Mouse (Mus musculus): ENCODE results near the gene Gm45140. TPM values are rescaled to one million over a fixed set of nuclear protein-coding genes. Genes with fewer than 3 reads are reported as not detected.

Gm45140 gene
- polyA plus RNA-seq, 1 experiment = 7.3 TPM

DNA sequence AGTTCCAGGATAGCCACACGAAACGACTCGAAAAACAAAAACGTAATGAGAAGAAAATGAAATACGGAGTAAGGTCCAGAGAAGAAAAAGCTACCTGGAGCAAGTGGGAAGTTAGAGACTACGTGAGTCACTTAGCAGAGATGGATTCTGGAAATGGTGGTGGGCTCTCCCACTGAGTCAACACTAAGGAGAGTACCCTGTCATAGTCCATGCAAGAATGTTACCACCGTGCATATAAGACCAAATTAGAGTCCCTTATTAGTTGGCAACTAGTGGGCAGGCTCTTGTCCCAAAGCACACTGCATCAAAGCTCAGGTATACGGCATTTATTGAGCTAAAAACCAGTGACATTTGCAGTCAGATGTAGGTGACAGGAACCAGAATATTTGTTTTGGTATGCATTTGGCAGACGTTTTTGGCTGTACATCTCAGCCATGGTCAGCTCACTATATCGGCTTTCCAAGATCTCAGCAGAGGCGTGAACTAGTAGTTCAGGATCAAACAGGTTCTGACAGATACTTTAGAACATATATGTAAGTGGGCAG lies 4.3 kb upstream of the Gm45140 start:
- 59% methylated on average over 11 of the region's 11 CpGs for WGBS
- no peak overlapping the region for H3K4me3 ChIP-seq (replicated peaks; ENCODE audit: control insufficient read depth, low read depth, low read length)
- H3K27ac ChIP-seq (ENCODE audit: control insufficient read depth, insufficient read depth, low read depth, low read length, poor library complexity) = no peak overlapping the region
- no peak for TF ChIP-seq POLR2A (IDR thresholded peaks at IDR 0.05; ENCODE audit: borderline replicate concordance, control insufficient read depth, low read depth, low read length)
- TF ChIP-seq CTCF (IDR thresholded peaks at IDR 0.05; ENCODE audit: control insufficient read depth, insufficient read depth, low read length) = no peak
- H3K4me1 ChIP-seq (ENCODE audit: control insufficient read depth, insufficient read depth, low read length) = no peaks in the 10 kb centered on the region

DNA sequence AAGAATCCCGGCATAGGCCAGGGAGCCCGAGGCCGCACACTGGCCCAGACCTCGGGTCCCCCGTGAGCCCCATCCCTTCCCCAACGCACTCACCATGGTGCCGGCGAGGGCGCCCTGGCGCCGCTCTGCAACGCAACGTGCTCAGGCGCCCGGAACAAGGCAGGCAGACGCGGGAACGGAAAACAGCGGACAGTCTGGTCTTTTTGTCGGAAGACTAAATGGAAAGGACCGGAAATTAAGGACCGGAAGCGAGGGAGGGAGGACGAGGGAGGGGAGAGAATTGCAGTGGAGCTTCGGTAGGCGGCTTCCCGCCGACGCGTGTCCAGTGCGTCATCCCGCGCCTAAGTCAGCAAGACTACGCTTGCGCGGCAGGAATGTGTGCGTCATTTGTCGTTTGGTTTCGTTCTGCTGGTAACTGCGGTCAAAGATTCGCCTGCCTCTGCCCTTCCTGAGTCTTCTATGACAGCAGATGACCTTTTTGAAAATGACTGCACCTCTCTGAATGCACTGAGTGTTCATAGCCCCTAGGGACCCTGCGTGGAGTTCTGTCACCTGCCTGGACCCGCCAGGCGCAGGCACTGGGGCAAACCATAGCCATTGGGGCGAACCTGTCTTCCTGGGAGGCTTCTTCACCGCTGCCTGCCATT lies 3.1 kb upstream of the Gm45140 start, which contains the start of gene Isy1:
Isy1 (minus strand) TSS at position 248 of the 647 bp plus-strand sequence.
- TF ChIP-seq POLR2A (IDR thresholded peaks at IDR 0.05; ENCODE audit: borderline replicate concordance, control insufficient read depth, low read depth, low read length) = peak; percentile 78; the same call in 1 of the 2 replicates
- peak; percentile 24; the same call in 1 of the 2 replicates for TF ChIP-seq CTCF (IDR thresholded peaks at IDR 0.05; ENCODE audit: control insufficient read depth, insufficient read depth, low read length)
- Histone ChIP-seq H3K4me3 (replicated peaks; ENCODE audit: control insufficient read depth, low read depth, low read length) (peak within 1 kb of the TSS; percentile 68), H3K27ac (ENCODE audit: control insufficient read depth, insufficient read depth, low read depth, low read length, poor library complexity) (peak within 1 kb of the TSS; percentile 87), H3K4me1 (ENCODE audit: control insufficient read depth, insufficient read depth, low read length) (no peaks in the 10 kb centered on the region)
- under 1% methylated on average over 46 of the region's 46 CpGs for WGBS

DNA sequence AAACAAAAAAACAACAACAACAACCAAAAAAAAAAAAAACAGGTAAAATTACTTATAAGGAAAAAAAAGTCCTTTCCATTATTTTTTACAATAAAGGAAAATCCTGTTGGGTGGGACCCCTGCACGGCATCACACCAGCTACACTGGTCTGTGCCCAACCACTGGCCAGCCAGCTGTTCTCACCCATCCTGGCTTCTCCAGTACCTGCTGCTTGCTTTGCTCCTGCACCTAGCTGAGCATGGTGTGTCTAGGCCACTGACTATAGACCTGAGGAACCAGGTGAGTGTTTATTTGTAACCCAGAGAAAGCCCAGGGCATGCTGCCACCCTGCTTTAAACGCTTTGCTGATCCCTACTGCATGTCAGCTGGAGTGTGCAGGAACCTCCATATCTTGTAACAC lies 15.2 kb downstream of the Gm45140 start:
- H3K4me1 ChIP-seq (ENCODE audit: control insufficient read depth, insufficient read depth, low read length) = no peaks in the 10 kb centered on the region
- no peak for TF ChIP-seq POLR2A (IDR thresholded peaks at IDR 0.05; ENCODE audit: borderline replicate concordance, control insufficient read depth, low read depth, low read length)
- no peak for TF ChIP-seq CTCF (IDR thresholded peaks at IDR 0.05; ENCODE audit: control insufficient read depth, insufficient read depth, low read length)
- WGBS = 95% methylated on average over 2 of the region's 2 CpGs
- H3K4me3 ChIP-seq (replicated peaks; ENCODE audit: control insufficient read depth, low read depth, low read length) = no peak overlapping the region
- no peak overlapping the region for H3K27ac ChIP-seq (ENCODE audit: control insufficient read depth, insufficient read depth, low read depth, low read length, poor library complexity)

DNA sequence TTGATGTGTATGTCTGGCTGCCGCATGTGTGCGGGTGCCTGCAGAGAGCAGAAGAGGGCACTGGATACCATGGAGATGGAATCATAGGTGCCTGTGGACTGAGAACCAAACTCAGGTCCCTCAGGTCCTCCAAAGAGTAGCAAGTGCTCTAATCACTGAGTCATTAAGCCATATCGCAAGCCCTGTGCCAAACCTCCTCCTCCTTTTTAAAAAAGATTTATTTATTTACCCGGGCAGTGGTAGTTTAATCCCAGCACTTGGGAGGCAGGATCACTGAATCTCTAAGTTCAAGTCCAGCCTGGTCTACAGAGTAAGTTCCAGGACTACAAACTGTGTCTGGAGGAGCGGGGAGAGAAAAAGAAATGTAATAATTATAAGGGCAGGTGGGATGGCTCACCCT lies 21.1 kb downstream of the Gm45140 start:
- 95% methylated on average over 5 of the region's 5 CpGs for WGBS
- no peak overlapping the region for H3K27ac ChIP-seq (ENCODE audit: control insufficient read depth, insufficient read depth, low read depth, low read length, poor library complexity)
- H3K4me1 ChIP-seq (ENCODE audit: control insufficient read depth, insufficient read depth, low read length) = peaks cover 4% of the 10 kb centered on the region; the same call in 1 of the 2 replicates
- no peak overlapping the region for H3K4me3 ChIP-seq (replicated peaks; ENCODE audit: control insufficient read depth, low read depth, low read length)
- TF ChIP-seq POLR2A (IDR thresholded peaks at IDR 0.05; ENCODE audit: borderline replicate concordance, control insufficient read depth, low read depth, low read length) (no peak), CTCF (IDR thresholded peaks at IDR 0.05; ENCODE audit: control insufficient read depth, insufficient read depth, low read length) (no peak)

DNA sequence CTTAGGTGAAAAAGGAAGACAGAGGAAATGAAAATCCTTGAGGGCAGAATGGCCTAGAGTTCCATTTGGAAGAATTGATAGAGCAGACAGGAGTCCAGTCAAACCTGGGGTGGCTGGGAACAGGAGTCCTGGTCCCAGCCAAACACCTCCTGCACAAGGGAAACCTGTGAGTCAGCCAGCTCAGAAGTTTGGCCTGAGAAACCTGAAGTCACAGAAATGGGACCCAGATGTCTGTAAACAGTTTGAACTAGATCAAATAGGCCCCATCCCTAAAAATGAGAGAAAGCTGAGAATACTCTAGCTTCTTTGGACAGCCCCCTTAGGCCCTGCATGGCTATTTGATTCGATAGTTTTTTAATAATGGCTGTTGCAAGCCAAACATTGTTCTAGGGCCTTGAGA lies 22.9 kb downstream of the Gm45140 start:
- Histone ChIP-seq H3K27ac (ENCODE audit: control insufficient read depth, insufficient read depth, low read depth, low read length, poor library complexity) (no peak overlapping the region), H3K4me3 (replicated peaks; ENCODE audit: control insufficient read depth, low read depth, low read length) (no peak overlapping the region), H3K4me1 (ENCODE audit: control insufficient read depth, insufficient read depth, low read length) (peaks cover 7% of the 10 kb centered on the region; the same call in 1 of the 2 replicates)
- no peak for TF ChIP-seq POLR2A (IDR thresholded peaks at IDR 0.05; ENCODE audit: borderline replicate concordance, control insufficient read depth, low read depth, low read length)
- TF ChIP-seq CTCF (IDR thresholded peaks at IDR 0.05; ENCODE audit: control insufficient read depth, insufficient read depth, low read length) = no peak
- 79% methylated on average over 1 of the region's 1 CpGs for WGBS

DNA sequence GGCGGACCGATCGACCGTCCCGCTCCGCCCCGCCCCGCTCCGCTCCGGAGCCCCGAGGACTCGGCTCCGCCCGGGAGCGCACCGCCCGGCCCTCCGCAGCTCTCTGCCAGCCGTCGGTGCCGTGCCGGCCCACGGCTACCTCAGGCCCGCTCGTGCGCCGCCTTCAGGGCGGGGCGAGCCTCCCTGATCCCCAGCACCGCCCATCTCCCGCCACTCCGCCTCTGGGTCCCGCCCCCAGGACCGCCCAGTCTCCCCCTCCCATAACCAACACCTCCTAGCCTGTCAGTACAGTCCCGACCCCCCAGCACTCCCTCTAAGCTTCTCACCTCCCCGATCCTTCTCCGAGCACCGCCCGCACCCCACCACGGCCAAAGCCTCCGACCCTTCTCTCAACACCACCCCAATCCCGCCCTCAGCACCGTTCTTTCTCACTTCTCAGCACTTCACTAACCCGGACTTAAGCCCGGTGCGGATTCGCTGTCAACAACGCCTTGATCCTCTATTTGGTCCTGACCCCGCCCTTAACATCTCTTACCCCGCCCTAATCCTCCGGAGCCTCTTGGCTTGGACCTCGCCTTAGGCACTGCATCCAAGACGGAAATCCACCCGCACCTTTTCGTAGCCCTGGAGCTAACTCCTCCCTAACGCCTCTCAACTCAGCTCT lies 23.8 kb downstream of the Gm45140 start, which contains the start of gene Rab43:
Rab43 (minus strand) TSS at position 490 of the 664 bp plus-strand sequence.
- TF ChIP-seq POLR2A (IDR thresholded peaks at IDR 0.05; ENCODE audit: borderline replicate concordance, control insufficient read depth, low read depth, low read length) (peak; percentile 98), CTCF (IDR thresholded peaks at IDR 0.05; ENCODE audit: control insufficient read depth, insufficient read depth, low read length) (no peak; the same call in 1 of the 2 replicates)
- peak within 1 kb of the TSS; percentile 91 for H3K4me3 ChIP-seq (replicated peaks; ENCODE audit: control insufficient read depth, low read depth, low read length)
- peaks cover 8% of the 10 kb centered on the region; the same call in 1 of the 2 replicates for H3K4me1 ChIP-seq (ENCODE audit: control insufficient read depth, insufficient read depth, low read length)
- peak within 1 kb of the TSS; percentile 97 for H3K27ac ChIP-seq (ENCODE audit: control insufficient read depth, insufficient read depth, low read depth, low read length, poor library complexity)
- WGBS = under 1% methylated on average over 53 of the region's 56 CpGs

DNA sequence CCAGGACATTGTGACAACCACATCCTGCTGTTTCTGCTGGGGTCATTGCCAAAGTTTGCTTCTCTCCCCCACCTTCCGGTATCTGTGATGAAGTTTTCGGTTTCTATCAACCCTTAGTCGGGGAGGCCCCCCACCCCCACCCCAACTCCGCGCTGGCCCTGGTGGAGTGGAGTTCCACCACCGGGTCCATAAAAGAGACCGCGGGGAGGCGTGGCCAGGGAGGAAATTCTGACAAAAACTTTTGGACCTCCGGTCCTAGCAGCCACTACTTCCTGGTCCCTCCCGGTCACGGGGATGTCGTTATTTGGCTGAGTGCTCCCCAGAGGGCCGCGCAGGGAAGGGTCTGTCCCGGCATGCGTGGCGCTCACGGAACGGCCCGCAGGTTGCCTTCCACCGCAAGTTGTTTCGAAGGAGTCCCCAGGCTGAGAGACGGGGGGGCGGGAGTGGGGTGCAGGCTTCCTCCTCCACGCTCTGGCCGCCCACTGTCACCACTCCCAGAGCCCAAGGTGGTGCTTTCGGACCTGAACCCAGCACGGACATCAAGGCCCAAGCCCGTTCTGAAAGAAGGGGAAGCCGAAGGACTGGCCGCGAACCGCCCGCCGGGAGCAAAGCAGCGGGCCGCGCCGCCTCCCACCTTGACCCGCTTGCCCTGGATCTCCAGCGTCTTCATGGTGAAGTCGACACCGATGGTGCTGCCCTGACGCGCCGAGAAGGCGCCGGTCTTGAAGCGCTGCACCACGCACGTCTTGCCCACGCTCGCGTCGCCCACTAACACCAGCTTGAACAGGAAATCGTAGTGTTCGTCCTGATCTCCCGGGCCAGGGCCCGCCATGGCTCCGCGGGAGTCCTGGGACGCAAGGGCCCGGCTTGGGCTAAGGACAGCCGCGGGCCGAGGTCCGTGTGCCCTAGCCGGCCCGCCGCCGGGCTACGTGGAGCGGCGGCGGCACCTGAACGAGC lies 24.6 kb downstream of the Gm45140 start:
- TF ChIP-seq POLR2A (IDR thresholded peaks at IDR 0.05; ENCODE audit: borderline replicate concordance, control insufficient read depth, low read depth, low read length) = peak; percentile 56; the same call in 1 of the 2 replicates
- no peak for TF ChIP-seq CTCF (IDR thresholded peaks at IDR 0.05; ENCODE audit: control insufficient read depth, insufficient read depth, low read length)
- under 1% methylated on average over 77 of the region's 77 CpGs for WGBS
- Histone ChIP-seq H3K27ac (ENCODE audit: control insufficient read depth, insufficient read depth, low read depth, low read length, poor library complexity) (peak overlapping the region; percentile 97), H3K4me1 (ENCODE audit: control insufficient read depth, insufficient read depth, low read length) (peaks cover 8% of the 10 kb centered on the region; the same call in 1 of the 2 replicates), H3K4me3 (replicated peaks; ENCODE audit: control insufficient read depth, low read depth, low read length) (peak overlapping the region; percentile 91)
